Mouse (Mus musculus): ENCODE data around the gene Dnajc5. TPM values are rescaled to one million over a fixed set of nuclear protein-coding genes. Genes with fewer than 3 reads are reported as not detected.
A peak's percentile ranks its signal among the peaks of the same experiment; 100 is the strongest.

Gene Dnajc5
- total and polyA plus RNA-seq, 2 experiments from 2014 or later = 276 to 459 TPM

DNA sequence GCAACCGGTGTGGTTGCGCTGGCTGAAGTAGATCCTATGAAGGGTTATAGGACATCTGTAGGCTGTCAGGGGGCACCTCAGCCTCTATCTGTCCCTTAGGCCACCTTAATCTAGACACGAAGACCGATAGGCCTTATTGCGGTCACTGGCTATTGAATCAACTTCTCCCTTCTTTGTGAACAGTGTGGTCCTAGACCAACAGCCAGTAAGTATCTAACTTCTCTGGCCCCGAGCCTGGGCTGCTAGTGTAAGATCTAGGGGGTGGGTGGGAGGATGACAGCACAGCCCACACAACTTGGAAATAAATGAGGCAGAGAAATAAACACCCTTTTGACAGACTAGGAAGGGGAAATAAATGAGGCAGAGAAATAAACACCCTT is 72.7 kb downstream of the Dnajc5 start:
- Histone ChIP-seq H3K4me1 (ENCODE audit: insufficient read depth, low read length) (peaks cover 14% of the 10 kb centered on the region), H3K36me3 (ENCODE audit: insufficient read depth, low read length) (peaks cover 22% of the 10 kb centered on the region), H3K4me3 (ENCODE audit: low read length) (peak overlapping the region; percentile 77), H3K27ac (peak overlapping the region; percentile 92), H3K4me2 (ENCODE audit: low read depth, low read length) (peak overlapping the region; percentile 79), H3K27me3 (ENCODE audit: insufficient read depth, low read length) (no peaks in the 10 kb centered on the region), H3K9ac (replicated peaks; ENCODE audit: low read length) (peak overlapping the region; percentile 92), H3K9me3 (ENCODE audit: low read length) (no peaks in the 10 kb centered on the region)
- no peak for TF ChIP-seq CTCF (IDR thresholded peaks at IDR 0.05; ENCODE audit: low read depth)
- peak; percentile 14; the same call in 1 of the 2 replicates for ATAC-seq
- 2% methylated on average over 6 of the region's 6 CpGs for WGBS
- DNase-seq (ENCODE audit: low spot score) = peak; percentile 47

DNA sequence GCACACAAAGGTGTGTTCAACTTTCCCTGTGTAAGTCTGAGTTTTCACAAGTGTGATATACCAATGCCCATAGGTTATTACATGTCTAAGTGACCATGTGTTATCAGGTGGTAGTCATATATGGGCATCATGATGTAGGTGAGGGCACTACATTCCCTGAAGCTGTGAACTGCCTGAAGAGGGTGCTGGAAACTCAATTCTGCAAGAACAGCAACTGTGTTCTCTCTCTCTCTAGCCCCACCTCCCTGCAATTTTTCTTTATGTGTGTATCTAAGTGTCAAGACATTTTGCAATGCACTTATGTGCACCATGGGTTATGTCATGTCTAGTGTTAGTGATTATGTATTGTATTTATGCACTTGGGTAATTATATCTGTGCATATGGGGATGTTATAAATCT is 73.7 kb downstream of the Dnajc5 start:
- DNase-seq (ENCODE audit: low spot score) = no peak
- H3K4me3 ChIP-seq (ENCODE audit: low read length) = no peak overlapping the region
- peaks cover 18% of the 10 kb centered on the region for H3K36me3 ChIP-seq (ENCODE audit: insufficient read depth, low read length)
- peaks cover 19% of the 10 kb centered on the region for H3K4me1 ChIP-seq (ENCODE audit: insufficient read depth, low read length)
- ATAC-seq = no peak
- no peaks in the 10 kb centered on the region for H3K9me3 ChIP-seq (ENCODE audit: low read length)
- H3K27ac ChIP-seq = no peak overlapping the region
- H3K4me2 ChIP-seq (ENCODE audit: low read depth, low read length) = no peak overlapping the region
- H3K27me3 ChIP-seq (ENCODE audit: insufficient read depth, low read length) = no peaks in the 10 kb centered on the region
- no peak overlapping the region for H3K9ac ChIP-seq (replicated peaks; ENCODE audit: low read length)
- TF ChIP-seq CTCF (IDR thresholded peaks at IDR 0.05; ENCODE audit: low read depth) = no peak

DNA sequence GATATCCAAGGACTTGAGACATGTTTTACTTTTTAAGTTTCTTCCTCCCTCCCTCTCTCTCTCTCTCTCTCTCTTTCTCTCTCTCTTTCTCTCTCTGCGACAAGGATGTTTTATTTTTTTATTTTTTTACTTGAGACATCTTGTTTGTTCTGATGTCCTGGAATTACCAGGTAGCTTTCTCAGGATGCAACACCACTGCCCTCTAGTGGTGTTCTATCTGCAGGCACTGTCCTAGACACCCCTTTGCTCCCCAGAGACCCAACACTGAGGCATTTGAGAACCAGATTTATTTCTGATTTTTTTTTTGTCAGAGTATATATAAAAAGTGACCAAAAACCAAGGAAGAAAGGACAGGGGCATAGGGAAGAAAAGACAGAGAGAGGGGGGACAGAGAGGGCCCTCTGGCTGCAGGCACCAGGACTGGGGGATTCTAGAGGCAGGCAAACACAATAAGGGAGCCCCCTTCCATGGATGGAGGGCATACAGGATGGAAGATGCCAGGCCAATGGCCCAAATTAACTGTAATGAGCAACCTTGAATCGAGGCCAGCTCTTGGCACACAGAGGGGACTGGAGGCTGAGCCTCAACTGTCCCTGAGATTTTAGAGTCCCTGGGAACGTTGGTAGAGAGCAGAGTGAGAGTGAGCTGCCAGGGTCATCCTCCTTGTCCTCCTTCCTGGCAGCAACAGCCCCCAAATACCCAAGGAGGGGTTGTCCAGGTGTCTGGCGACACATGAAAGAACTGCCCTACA is 74.8 kb downstream of the Dnajc5 start:
- H3K27me3 ChIP-seq (ENCODE audit: insufficient read depth, low read length) = no peaks in the 10 kb centered on the region

DNA sequence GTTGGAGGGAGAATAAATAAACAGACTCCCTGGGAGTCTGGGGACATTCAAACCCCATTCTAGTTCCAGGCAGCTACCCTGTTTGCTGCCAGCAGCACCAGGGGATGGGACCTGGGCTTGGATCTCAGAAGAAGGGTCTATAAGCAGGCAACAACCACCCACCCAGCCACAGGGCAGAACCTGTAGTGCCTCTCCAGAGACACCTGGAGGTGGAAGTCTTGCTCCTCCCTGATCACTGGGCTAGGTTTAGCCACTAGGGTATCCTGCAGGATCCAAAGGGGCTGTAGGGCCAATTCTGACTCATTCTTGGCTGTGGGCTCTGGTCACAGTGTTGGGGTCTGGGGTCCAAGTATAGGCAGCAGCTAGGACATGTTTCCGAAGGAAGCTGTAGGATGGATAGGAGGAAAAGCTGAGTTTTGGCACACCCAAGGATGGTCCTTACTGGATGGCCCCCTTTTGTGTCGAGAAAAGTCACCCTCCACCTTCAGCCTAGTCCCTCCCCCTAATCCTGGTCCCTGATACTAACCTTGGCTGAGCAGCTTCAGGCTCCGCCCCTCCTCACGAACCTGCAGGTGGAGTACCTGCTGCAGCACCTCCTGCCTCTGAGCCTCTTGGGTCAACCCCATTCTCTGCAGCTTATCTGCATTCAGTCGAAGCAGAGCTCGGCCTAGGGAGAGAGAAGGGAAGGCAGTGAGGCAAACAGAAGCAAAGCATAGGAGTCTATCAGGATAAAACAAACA is 76.1 kb downstream of the Dnajc5 start:
- Histone ChIP-seq H3K27ac (no peak overlapping the region), H3K4me3 (ENCODE audit: low read length) (no peak overlapping the region), H3K4me1 (ENCODE audit: insufficient read depth, low read length) (peaks cover 14% of the 10 kb centered on the region), H3K27me3 (ENCODE audit: insufficient read depth, low read length) (no peaks in the 10 kb centered on the region), H3K9me3 (ENCODE audit: low read length) (no peaks in the 10 kb centered on the region), H3K9ac (replicated peaks; ENCODE audit: low read length) (0 out of 2 replicates have a peak overlapping the region, but pooled peaks have one; percentile 5), H3K36me3 (ENCODE audit: insufficient read depth, low read length) (0 out of 2 replicates have a peak, but pooled peaks cover 7% of the 10 kb centered on the region), H3K4me2 (ENCODE audit: low read depth, low read length) (no peak overlapping the region)
- no peak for ATAC-seq
- TF ChIP-seq CTCF (IDR thresholded peaks at IDR 0.05; ENCODE audit: low read depth) = no peak
- DNase-seq (ENCODE audit: low spot score) = no peak
- 69% methylated on average over 6 of the region's 6 CpGs for WGBS

More for the DNA sequence above, 74.8 kb downstream of the Dnajc5 start:
- Histone ChIP-seq H3K36me3 (ENCODE audit: insufficient read depth, low read length) (peaks cover 7% of the 10 kb centered on the region; the same call in 1 of the 2 replicates), H3K4me3 (ENCODE audit: low read length) (no peak overlapping the region), H3K27ac (no peak overlapping the region), H3K9me3 (ENCODE audit: low read length) (no peaks in the 10 kb centered on the region), H3K4me1 (ENCODE audit: insufficient read depth, low read length) (peaks cover 19% of the 10 kb centered on the region), H3K4me2 (ENCODE audit: low read depth, low read length) (no peak overlapping the region), H3K9ac (replicated peaks; ENCODE audit: low read length) (no peak overlapping the region)
- 61% methylated on average over 4 of the region's 4 CpGs for WGBS
- peak; percentile 76 for TF ChIP-seq CTCF (IDR thresholded peaks at IDR 0.05; ENCODE audit: low read depth)
- peak; percentile 79 for DNase-seq (ENCODE audit: low spot score)
- ATAC-seq = no peak

DNA sequence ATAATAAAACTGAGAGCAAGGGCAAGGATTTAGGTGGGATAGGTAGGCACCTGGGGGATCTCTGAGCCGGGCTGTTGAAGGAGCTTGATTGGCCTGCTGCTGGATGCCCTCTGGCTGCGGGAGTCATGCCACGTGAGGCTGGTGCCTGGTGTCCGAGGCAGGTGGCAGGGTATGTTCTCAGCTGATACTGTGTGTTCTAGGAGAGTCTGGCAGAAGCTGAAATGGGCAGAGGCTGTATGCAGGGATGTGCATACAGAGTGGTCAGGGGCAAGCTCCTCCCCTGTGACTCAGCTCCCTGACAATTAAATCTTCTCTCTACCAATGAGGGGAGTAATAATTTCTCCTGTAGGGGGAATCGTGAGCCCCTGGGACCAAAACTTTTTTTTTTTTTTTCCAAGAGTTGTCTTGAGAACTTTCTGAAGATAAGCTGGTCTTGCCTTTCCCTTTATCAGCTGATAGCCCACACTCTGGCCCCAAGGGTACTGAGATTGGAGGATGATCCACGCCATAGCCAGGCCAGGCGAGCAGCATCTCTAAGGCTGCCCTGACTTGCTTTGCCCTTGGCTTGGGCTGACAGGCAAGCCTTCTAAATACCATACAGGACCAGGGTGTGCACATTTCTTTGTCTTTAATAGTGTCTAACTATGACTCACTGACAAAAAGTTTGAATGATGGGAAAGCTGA is 77.2 kb downstream of the Dnajc5 start:
- Histone ChIP-seq H3K4me2 (ENCODE audit: low read depth, low read length) (peak overlapping the region; percentile 62; the same call in 1 of the 2 replicates), H3K4me1 (ENCODE audit: insufficient read depth, low read length) (peaks cover 19% of the 10 kb centered on the region), H3K27ac (no peak overlapping the region; the same call in 1 of the 2 replicates), H3K4me3 (ENCODE audit: low read length) (no peak overlapping the region), H3K27me3 (ENCODE audit: insufficient read depth, low read length) (no peaks in the 10 kb centered on the region), H3K9me3 (ENCODE audit: low read length) (no peaks in the 10 kb centered on the region), H3K9ac (replicated peaks; ENCODE audit: low read length) (0 out of 2 replicates have a peak overlapping the region, but pooled peaks have one; percentile 76), H3K36me3 (ENCODE audit: insufficient read depth, low read length) (0 out of 2 replicates have a peak, but pooled peaks cover 7% of the 10 kb centered on the region)
- peak; percentile 23; the same call in 1 of the 2 replicates for TF ChIP-seq CTCF (IDR thresholded peaks at IDR 0.05; ENCODE audit: low read depth)
- ATAC-seq (no peak), DNase-seq (ENCODE audit: low spot score) (peak; percentile 51)
- 61% methylated on average over 7 of the region's 7 CpGs for WGBS
